Mouse (Mus musculus): Measurements from ENCODE around the gene Ubr1.
A peak's percentile ranks its signal among the peaks of the same experiment; 100 is the strongest.
"Not testable (repeated sequence)": the region's sequence is repeated elsewhere in the genome, so short reads cannot be mapped to it uniquely, and the experiment has no call there.

The Ubr1 gene

GRCm38 (mm10) chr2:120972964-120973363 lies 2.4 kb upstream of the Ubr1 start:
- DNase-seq: no peak

GRCm38 (mm10) chr2:120972257-120972656 lies 1.7 kb upstream of the Ubr1 start:
- not testable (repeated sequence) for DNase-seq

- no peak for DNase-seq
These were observed 1.3 kb upstream of the Ubr1 start for GRCm38 (mm10) chr2:120971766-120972165.

GRCm38 (mm10) chr2:120970045-120970539 lies 423 bp downstream of the Ubr1 start:
- DNase-seq: peak in 1 of 2 experiments; percentile 14

- DNase-seq: no peak
These were observed 5.0 kb downstream of the Ubr1 start for GRCm38 (mm10) chr2:120965486-120965885.

- DNase-seq: no peak
These were observed 7.4 kb downstream of the Ubr1 start for GRCm38 (mm10) chr2:120963110-120963509.

GRCm38 (mm10) chr2:120960261-120960660 lies 10.3 kb downstream of the Ubr1 start:
- DNase-seq: no peak

GRCm38 (mm10) chr2:120959827-120960226 lies 10.7 kb downstream of the Ubr1 start:
- no peak for DNase-seq

- no peak for DNase-seq
These were observed 11.2 kb downstream of the Ubr1 start for GRCm38 (mm10) chr2:120959363-120959762.

GRCm38 (mm10) chr2:120952176-120952938 lies 18.2 kb downstream of the Ubr1 start:
- DNase-seq: no peak

GRCm38 (mm10) chr2:120951208-120951607 lies 19.3 kb downstream of the Ubr1 start:
- DNase-seq: no peak

GRCm38 (mm10) chr2:120933038-120933437 lies 37.5 kb downstream of the Ubr1 start:
- no peak for DNase-seq

- DNase-seq: no peak
These were observed 61.0 kb downstream of the Ubr1 start for GRCm38 (mm10) chr2:120909556-120909955.

- no peak for DNase-seq
These were observed 74.2 kb downstream of the Ubr1 start for GRCm38 (mm10) chr2:120896361-120896760.

GRCm38 (mm10) chr2:120887601-120888000 lies 82.9 kb downstream of the Ubr1 start:
- no peak for DNase-seq

- DNase-seq: no peak
These were observed 97.3 kb downstream of the Ubr1 start for GRCm38 (mm10) chr2:120873192-120873591.

- no peak for DNase-seq
These were observed 98.8 kb downstream of the Ubr1 start for GRCm38 (mm10) chr2:120871447-120872336.

GRCm38 (mm10) chr2:120867336-120867735 lies 103.2 kb downstream of the Ubr1 start:
- no peak for DNase-seq

GRCm38 (mm10) chr2:120866561-120866960 lies 104.0 kb downstream of the Ubr1 start:
- peak; percentile 55 to 59 for DNase-seq

GRCm38 (mm10) chr2:120863389-120863788 lies 107.1 kb downstream of the Ubr1 start:
- DNase-seq: no peak

- no peak for DNase-seq
These were observed 109.8 kb downstream of the Ubr1 start for GRCm38 (mm10) chr2:120860699-120861098.

- no peak for DNase-seq
These were observed 112.4 kb downstream of the Ubr1 start for GRCm38 (mm10) chr2:120858131-120858530.

GRCm38 (mm10) chr2:120853151-120853550 lies 117.4 kb downstream of the Ubr1 start:
- DNase-seq: peak; percentile 68 to 83

- peak; percentile 22 to 54 for DNase-seq
These were observed 117.9 kb downstream of the Ubr1 start for GRCm38 (mm10) chr2:120852626-120853025.
